Mouse (Mus musculus) testis, adult 2 months (tissue): ENCODE measurements at regions not wholly inside any gene's neighbourhood (a gene's known extent, or its start where the extent isn't known, plus 50 kb on each side); places are given as distances from the start of the nearest gene placed in this dataset.

ENCODE experiments used
- CTCF ChIP-seq: fragments of 200-500 bp; IDR thresholded peaks from 2 replicates; pipeline ENCODE4 v1.5.1; 2012; ENCODE audit warnings: low read depth, mild to moderate bottlenecking, inconsistent platforms, low read length, moderate library complexity; ENCODE audit not compliant: control insufficient read depth, insufficient read depth, insufficient replicate concordance
- POLR2A ChIP-seq: fragments of 200-500 bp; IDR thresholded peaks from 2 replicates; pipeline ENCODE4 v1.6.1; 2012; ENCODE audit warnings: low read depth, mild to moderate bottlenecking, inconsistent platforms, low read length, moderate library complexity; ENCODE audit not compliant: control insufficient read depth

DNA sequence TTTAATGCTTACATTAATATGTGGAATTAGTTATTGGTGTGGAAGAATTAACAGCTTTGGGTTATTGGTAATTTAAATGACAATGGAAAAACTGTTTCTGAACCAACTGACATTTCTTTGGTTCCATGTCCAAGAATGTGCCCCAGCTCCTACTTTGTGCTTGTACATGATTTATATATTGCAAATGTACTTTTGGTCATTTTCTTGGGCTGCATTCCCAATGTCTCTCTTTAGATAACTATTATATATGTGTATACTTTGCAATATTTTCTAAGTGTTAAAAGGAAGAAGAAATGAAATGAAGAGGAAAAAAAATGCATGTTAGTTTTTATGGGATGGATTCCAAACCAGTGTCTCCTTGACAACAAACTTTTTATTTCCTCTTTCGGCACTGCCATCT lies 297.4 kb downstream of the Kcnj2 start:
- TF ChIP-seq CTCF = no peak
- no peak for TF ChIP-seq POLR2A
